In the genomic region with DNA sequence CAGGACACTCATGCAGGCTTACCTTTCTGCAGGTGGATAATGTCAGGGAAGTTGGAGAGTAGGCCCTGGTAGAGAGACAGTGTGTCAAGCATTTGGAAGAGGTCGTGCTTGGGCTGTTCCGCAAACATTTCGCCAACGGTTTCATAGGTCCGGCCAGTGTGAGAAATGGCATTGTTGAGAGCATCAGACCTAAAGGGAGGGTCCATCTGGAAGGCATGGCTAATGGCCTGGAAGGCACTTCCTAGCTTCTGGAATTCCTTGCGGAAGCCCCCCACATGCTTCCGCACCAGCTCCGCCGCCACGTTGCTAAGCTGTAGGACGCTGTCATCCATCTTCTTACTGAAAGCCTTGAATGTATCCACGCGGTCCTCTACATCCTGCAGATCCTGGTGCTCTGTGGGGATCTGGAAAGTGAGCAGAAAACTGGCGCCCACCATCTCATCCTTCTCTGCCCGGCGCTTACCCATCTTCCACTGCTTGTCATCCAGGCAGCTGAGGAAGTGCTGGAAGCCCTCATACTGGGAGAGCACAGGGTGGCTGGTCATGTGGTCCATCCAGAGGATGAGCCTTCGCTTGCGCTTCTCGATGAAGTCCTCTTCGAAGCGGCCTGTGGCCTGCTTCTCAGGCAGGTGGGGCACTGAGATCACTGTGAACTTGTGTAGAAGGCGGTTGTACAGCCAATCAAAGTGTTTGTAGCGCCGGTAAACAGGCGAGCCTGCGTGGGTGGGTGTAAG, we compare ENCODE assay signal across 8 mouse cellular contexts. TPM values are rescaled to one million over a fixed set of nuclear protein-coding genes. Genes with fewer than 3 reads are reported as not detected.
DNase-seq lines count a peak whose midpoint lies in the region; ATAC-seq lines count a peak whose summit lies in the region.

No protein-coding gene starts in this region.

- intact Hi-C loops in left cerebral cortex, postnatal 4 days (cut with DNase I) = no loop called here

- 90% methylated on average over 26 of the region's 26 CpGs for WGBS in hindbrain, embryonic 10.5 days
- 83% methylated on average over 26 of the region's 26 CpGs for WGBS in hindbrain, embryonic 11.5 days
- 89% methylated on average over 26 of the region's 26 CpGs for WGBS in embryonic facial prominence, embryonic 12.5 days
- WGBS in hindbrain, embryonic 16.5 days = 84% methylated on average over 26 of the region's 26 CpGs
- 90% methylated on average over 26 of the region's 26 CpGs for WGBS in midbrain, embryonic 16.5 days

- H3K4me1 ChIP-seq in hindbrain, embryonic 10.5 days (replicated peaks) = peaks cover 62% of the 10 kb centered on the region
- 0 out of 2 replicates have a peak, but pooled peaks cover 7% of the 10 kb centered on the region for H3K4me1 ChIP-seq in hindbrain, embryonic 11.5 days (replicated peaks; ENCODE audit: control insufficient read depth, insufficient read depth, low read length)
- peaks cover 44% of the 10 kb centered on the region for H3K4me1 ChIP-seq in embryonic facial prominence, embryonic 12.5 days
- peaks cover 24% of the 10 kb centered on the region for H3K4me1 ChIP-seq in hindbrain, embryonic 16.5 days (ENCODE audit: control insufficient read depth, insufficient read depth, low read depth, low read length)
- H3K4me1 ChIP-seq in midbrain, embryonic 16.5 days (ENCODE audit: control insufficient read depth, insufficient read depth, low read length) = peaks cover 17% of the 10 kb centered on the region

- no peak overlapping the region for H3K9ac ChIP-seq in hindbrain, embryonic 11.5 days (ENCODE audit: low read depth, low read length)
- H3K9ac ChIP-seq in embryonic facial prominence, embryonic 12.5 days = peak overlapping the region; percentile 56; the same call in 1 of the 2 replicates
- no peak overlapping the region for H3K9ac ChIP-seq in hindbrain, embryonic 16.5 days (ENCODE audit: low read depth, low read length)
- H3K9ac ChIP-seq in midbrain, embryonic 16.5 days (ENCODE audit: low read depth, low read length) = no peak overlapping the region

- no peak for ATAC-seq in hindbrain, embryonic 11.5 days (ENCODE audit: low FRiP score)
- no peak for ATAC-seq in embryonic facial prominence, embryonic 12.5 days (ENCODE audit: insufficient number of reproducible peaks, insufficient read depth, low FRiP score, low TSS enrichment)
- ATAC-seq in hindbrain, embryonic 16.5 days = no peak
- ATAC-seq in midbrain, embryonic 16.5 days = no peak

- H3K27ac ChIP-seq in hindbrain, embryonic 10.5 days = peak overlapping the region; percentile 40; the same call in 1 of the 2 replicates
- no peak overlapping the region for H3K27ac ChIP-seq in hindbrain, embryonic 11.5 days (ENCODE audit: low read depth, low read length)
- H3K27ac ChIP-seq in embryonic facial prominence, embryonic 12.5 days = peak overlapping the region; percentile 17; the same call in 1 of the 2 replicates
- H3K27ac ChIP-seq in hindbrain, embryonic 16.5 days (ENCODE audit: low read depth, low read length) = no peak overlapping the region
- no peak overlapping the region for H3K27ac ChIP-seq in midbrain, embryonic 16.5 days (ENCODE audit: low read length)

- peaks cover 57% of the 10 kb centered on the region for H3K36me3 ChIP-seq in hindbrain, embryonic 10.5 days
- H3K36me3 ChIP-seq in hindbrain, embryonic 11.5 days (ENCODE audit: control insufficient read depth, insufficient read depth, low read length) = no peaks in the 10 kb centered on the region
- H3K36me3 ChIP-seq in embryonic facial prominence, embryonic 12.5 days = peaks cover 23% of the 10 kb centered on the region
- H3K36me3 ChIP-seq in hindbrain, embryonic 16.5 days (ENCODE audit: control insufficient read depth, insufficient read depth, low read length) = no peaks in the 10 kb centered on the region
- H3K36me3 ChIP-seq in midbrain, embryonic 16.5 days (ENCODE audit: control insufficient read depth, insufficient read depth, low read length) = no peaks in the 10 kb centered on the region

- H3K27me3 ChIP-seq in hindbrain, embryonic 10.5 days (ENCODE audit: insufficient read depth, poor library complexity, severe bottlenecking) = no peaks in the 10 kb centered on the region
- H3K27me3 ChIP-seq in hindbrain, embryonic 11.5 days (ENCODE audit: control insufficient read depth, insufficient read depth, low read length) = no peaks in the 10 kb centered on the region
- 0 out of 2 replicates have a peak, but pooled peaks cover 3% of the 10 kb centered on the region for H3K27me3 ChIP-seq in embryonic facial prominence, embryonic 12.5 days
- peaks cover 2% of the 10 kb centered on the region; the same call in 1 of the 2 replicates for H3K27me3 ChIP-seq in hindbrain, embryonic 16.5 days (replicated peaks; ENCODE audit: control insufficient read depth, insufficient read depth, low read length)
- H3K27me3 ChIP-seq in midbrain, embryonic 16.5 days (ENCODE audit: control insufficient read depth, insufficient read depth, low read depth, low read length) = peaks cover 8% of the 10 kb centered on the region

- H3K4me2 ChIP-seq in hindbrain, embryonic 11.5 days (replicated peaks; ENCODE audit: low read depth, low read length) = no peak overlapping the region; the same call in 1 of the 2 replicates
- peak overlapping the region; percentile 85 for H3K4me2 ChIP-seq in embryonic facial prominence, embryonic 12.5 days (replicated peaks)
- H3K4me2 ChIP-seq in hindbrain, embryonic 16.5 days (ENCODE audit: low read length) = peak overlapping the region; percentile 50
- peak overlapping the region; percentile 35 for H3K4me2 ChIP-seq in midbrain, embryonic 16.5 days (ENCODE audit: low read length)

- peak overlapping the region; percentile 76 for H3K4me3 ChIP-seq in hindbrain, embryonic 10.5 days
- no peak overlapping the region for H3K4me3 ChIP-seq in hindbrain, embryonic 11.5 days (ENCODE audit: low read depth, low read length)
- peak overlapping the region; percentile 65 for H3K4me3 ChIP-seq in embryonic facial prominence, embryonic 12.5 days
- H3K4me3 ChIP-seq in hindbrain, embryonic 16.5 days (ENCODE audit: low read length) = peak overlapping the region; percentile 3; the same call in 1 of the 2 replicates
- no peak overlapping the region for H3K4me3 ChIP-seq in midbrain, embryonic 16.5 days (ENCODE audit: low read depth, low read length)

- no peak for DNase-seq in hindbrain, embryonic 10.5 days (ENCODE audit: low spot score)
- DNase-seq in hindbrain, embryonic 11.5 days (ENCODE audit: low spot score) = no peak
- no peak for DNase-seq in thymus, postnatal 36 days
- DNase-seq in layer of hippocampus, adult 9-11 months = no peak
- no peak for DNase-seq in left cerebral cortex, postnatal 4 days

- H3K9me3 ChIP-seq in hindbrain, embryonic 10.5 days = peaks cover 10% of the 10 kb centered on the region
- no peaks in the 10 kb centered on the region for H3K9me3 ChIP-seq in hindbrain, embryonic 11.5 days (ENCODE audit: control insufficient read depth, low read length)
- H3K9me3 ChIP-seq in embryonic facial prominence, embryonic 12.5 days = no peaks in the 10 kb centered on the region
- no peaks in the 10 kb centered on the region for H3K9me3 ChIP-seq in hindbrain, embryonic 16.5 days (ENCODE audit: control insufficient read depth, low read length)
- no peaks in the 10 kb centered on the region for H3K9me3 ChIP-seq in midbrain, embryonic 16.5 days (replicated peaks; ENCODE audit: control insufficient read depth, low read length, poor library complexity, severe bottlenecking)

RNA-seq across cellular contexts. Expression of gene Snx33, which starts 2.7 kb away (rescaled TPM):
- polyA plus RNA-seq in hindbrain, embryonic 10.5 days (2016; fragmentation: Nextera tagmentation; extraction: Ambion mirVana) = 6.7 and 9.2 TPM in 2 replicates
- polyA plus RNA-seq in hindbrain, embryonic 11.5 days (2014; fragmentation: Nextera tagmentation; extraction: Ambion mirVana) = 3.3 and 3.8 TPM in 2 replicates
- polyA plus RNA-seq in embryonic facial prominence, embryonic 12.5 days (2016; fragmentation: Nextera tagmentation; extraction: Ambion mirVana) = 13.8 and 14.4 TPM in 2 replicates
- 3.0 and 3.8 TPM in 2 replicates for polyA plus RNA-seq in hindbrain, embryonic 16.5 days (2015; fragmentation: Nextera tagmentation; extraction: Ambion mirVana)
- 2.2 and 2.7 TPM in 2 replicates for polyA plus RNA-seq in midbrain, embryonic 16.5 days (2015; fragmentation: Nextera tagmentation; extraction: Ambion mirVana)
- 1 to 10 TPM; 3.1 to 3.8 TPM for total RNA-seq in left cerebral cortex, postnatal 4 days (2021)

RNA-seq across cellular contexts. Expression of gene Imp3, which starts 11.8 kb away (rescaled TPM):
- 66.8 and 67.9 TPM in 2 replicates for polyA plus RNA-seq in hindbrain, embryonic 10.5 days (2016; fragmentation: Nextera tagmentation; extraction: Ambion mirVana)
- 66.0 and 70.2 TPM in 2 replicates for polyA plus RNA-seq in hindbrain, embryonic 11.5 days (2014; fragmentation: Nextera tagmentation; extraction: Ambion mirVana)
- 74.3 and 76.9 TPM in 2 replicates for polyA plus RNA-seq in embryonic facial prominence, embryonic 12.5 days (2016; fragmentation: Nextera tagmentation; extraction: Ambion mirVana)
- 66.8 and 66.9 TPM in 2 replicates for polyA plus RNA-seq in hindbrain, embryonic 16.5 days (2015; fragmentation: Nextera tagmentation; extraction: Ambion mirVana)
- polyA plus RNA-seq in midbrain, embryonic 16.5 days (2015; fragmentation: Nextera tagmentation; extraction: Ambion mirVana) = 66.9 and 72.9 TPM in 2 replicates
- total RNA-seq in left cerebral cortex, postnatal 4 days (2021) = 10 to 100 TPM; 52.1 to 53.0 TPM

RNA-seq across cellular contexts. Expression of gene Snupn, which starts 25.2 kb away (rescaled TPM):
- 28.4 and 28.6 TPM in 2 replicates for polyA plus RNA-seq in hindbrain, embryonic 10.5 days (2016; fragmentation: Nextera tagmentation; extraction: Ambion mirVana)
- 26.4 and 30.3 TPM in 2 replicates for polyA plus RNA-seq in hindbrain, embryonic 11.5 days (2014; fragmentation: Nextera tagmentation; extraction: Ambion mirVana)
- polyA plus RNA-seq in embryonic facial prominence, embryonic 12.5 days (2016; fragmentation: Nextera tagmentation; extraction: Ambion mirVana) = 27.3 and 29.1 TPM in 2 replicates
- 28.9 and 29.9 TPM in 2 replicates for polyA plus RNA-seq in hindbrain, embryonic 16.5 days (2015; fragmentation: Nextera tagmentation; extraction: Ambion mirVana)
- 27.2 and 32.0 TPM in 2 replicates for polyA plus RNA-seq in midbrain, embryonic 16.5 days (2015; fragmentation: Nextera tagmentation; extraction: Ambion mirVana)
- 10 to 100 TPM; 16.7 to 16.9 TPM for total RNA-seq in left cerebral cortex, postnatal 4 days (2021)

Comparison
In these comparisons a context has a peak if more than half of its experiments do, and no peak if none do; other contexts are left out.
1. H3K27ac ChIP-seq: peak in hindbrain, embryonic 10.5 days (single experiment) and embryonic facial prominence, embryonic 12.5 days (single experiment); none in hindbrain, embryonic 11.5 days (single experiment), hindbrain, embryonic 16.5 days (single experiment) and midbrain, embryonic 16.5 days (single experiment).
2. H3K4me3 ChIP-seq: peak in hindbrain, embryonic 10.5 days (single experiment), embryonic facial prominence, embryonic 12.5 days (single experiment) and hindbrain, embryonic 16.5 days (single experiment); none in hindbrain, embryonic 11.5 days (single experiment) and midbrain, embryonic 16.5 days (single experiment).